Comparison of ENCODE assay signal across 15 mouse cellular contexts in genomic region chr3:103550236-103550635, GRCm38 (mm10). TPM values are rescaled to one million over a fixed set of nuclear protein-coding genes. Genes with fewer than 3 reads are reported as not detected.
"Had no signal": no experiment of that assay in that cellular context is flagged by ENCODE, and none has a peak within 500 bp of the region (broad histone marks: within the 10 kb centered on the region; RNA-seq: fewer than 3 reads in every experiment).

No protein-coding gene starts in this region.

- DNase-seq: liver, postnatal 0 days; lung, adult 2 months; lung, postnatal 14 days; lung, postnatal 36 days; right cerebral cortex, adult 18-20 months; right cerebral cortex, postnatal 25 days; right cerebral cortex, postnatal 4 days; spleen, adult 18-20 months; thymus, adult 18-20 months; thymus, postnatal 25 days; thymus, postnatal 4 days had no signal

- ATAC-seq: liver, postnatal 0 days; lung, postnatal 0 days; midbrain, embryonic 13.5 days; midbrain, embryonic 15.5 days had no signal

RNA-seq across cellular contexts. Expression of gene Syt6, which starts 24.8 kb away (rescaled TPM):
- polyA plus RNA-seq: liver, postnatal 0 days; macrophage had no signal
